Mouse (Mus musculus): Measurements from ENCODE around the gene Ebna1bp2. TPM values are rescaled to one million over a fixed set of nuclear protein-coding genes. Genes with fewer than 3 reads are reported as not detected.
A peak's percentile ranks its signal among the peaks of the same experiment; 100 is the strongest.

The Ebna1bp2 gene
- total RNA-seq (2021), result 10 to 100 TPM; 78.5 to 82.0 TPM
- polyA plus RNA-seq (2012; rRNA removed), result 6.1 and 10.3 TPM in 2 replicates
- long read RNA-seq, transcript Ebna1bp2-201 (9 exons, 2,960 nt), result major isoform, 44 of 51 reads
- long read RNA-seq, partial matches to known transcripts, result 4 of 51 reads
- long read RNA-seq, other reads (novel, unspliced or antisense), result 3 of 51 reads

GRCm38 (mm10) chr4:118620279-118620966 lies at the start of gene Ebna1bp2, which contains the start of gene Cfap57:
Gene Ebna1bp2, plus strand, starts transcription at chr4:118620799.
Gene Cfap57, minus strand, starts transcription at chr4:118620777.
- peak; percentile 92 for DNase-seq

DNA sequence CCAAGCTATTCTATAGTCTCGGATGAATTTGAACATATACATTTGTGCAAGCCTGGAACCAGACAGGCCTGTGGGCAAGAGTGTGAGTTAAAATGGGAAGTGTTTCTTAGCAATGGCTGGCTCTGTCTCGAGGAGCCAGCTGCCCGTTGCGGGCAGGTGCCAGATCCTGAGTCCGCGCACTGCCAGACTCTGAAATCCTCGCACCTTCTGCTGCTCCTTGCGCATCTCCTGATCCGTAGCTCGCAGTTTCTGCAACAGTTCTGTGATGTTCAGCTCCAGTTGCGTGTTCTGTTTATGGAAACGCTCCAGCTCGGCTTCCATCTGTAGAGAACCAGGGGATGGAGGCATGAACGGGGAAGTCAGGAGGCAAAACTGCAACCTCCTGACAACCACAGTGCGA lies 49.2 kb upstream of the Ebna1bp2 start:
- no peak for DNase-seq

GRCm38 (mm10) chr4:118576097-118576496 lies 44.5 kb upstream of the Ebna1bp2 start:
- peak; percentile 63 for DNase-seq

DNA sequence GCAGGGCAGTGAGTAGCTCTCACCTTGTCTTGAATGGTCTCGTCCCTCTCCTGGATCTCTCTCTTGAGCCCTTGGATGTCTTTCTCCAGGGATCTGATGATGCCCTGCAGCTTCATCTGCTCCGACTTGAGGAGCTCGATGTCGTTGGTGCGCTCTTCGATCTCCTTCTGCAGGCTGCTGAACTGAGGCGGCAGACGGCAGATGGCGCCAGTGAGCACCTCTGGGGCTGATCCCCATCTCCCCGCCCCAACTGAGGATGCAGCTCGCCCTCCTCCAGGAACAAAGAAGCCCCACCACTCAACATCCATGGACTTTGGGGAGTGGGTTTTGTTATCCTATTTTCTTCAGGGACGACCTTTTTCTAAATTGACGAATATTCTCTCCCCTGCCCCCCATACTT lies 41.3 kb upstream of the Ebna1bp2 start:
- peak; percentile 10 for DNase-seq

DNA sequence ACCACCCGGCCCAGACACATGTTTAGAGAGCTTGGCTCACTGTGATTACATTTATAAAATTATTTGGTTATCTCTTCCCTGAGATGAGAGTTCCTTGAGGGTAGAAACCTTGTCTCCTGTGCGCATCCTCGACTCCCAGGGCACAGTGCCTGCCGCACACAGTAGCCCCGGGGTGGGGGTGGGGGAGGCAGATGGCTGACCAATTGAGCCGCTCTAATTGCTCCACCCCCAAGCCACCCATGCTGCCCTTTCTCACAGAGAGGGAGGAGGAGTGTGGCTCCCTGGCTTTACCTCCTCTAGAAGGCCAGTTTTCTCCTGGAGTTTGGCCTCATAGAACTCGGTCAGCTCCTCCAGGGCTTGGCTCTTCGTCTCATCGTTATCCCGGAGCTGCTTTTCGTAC lies 39.1 kb upstream of the Ebna1bp2 start:
- DNase-seq, result no peak

DNA sequence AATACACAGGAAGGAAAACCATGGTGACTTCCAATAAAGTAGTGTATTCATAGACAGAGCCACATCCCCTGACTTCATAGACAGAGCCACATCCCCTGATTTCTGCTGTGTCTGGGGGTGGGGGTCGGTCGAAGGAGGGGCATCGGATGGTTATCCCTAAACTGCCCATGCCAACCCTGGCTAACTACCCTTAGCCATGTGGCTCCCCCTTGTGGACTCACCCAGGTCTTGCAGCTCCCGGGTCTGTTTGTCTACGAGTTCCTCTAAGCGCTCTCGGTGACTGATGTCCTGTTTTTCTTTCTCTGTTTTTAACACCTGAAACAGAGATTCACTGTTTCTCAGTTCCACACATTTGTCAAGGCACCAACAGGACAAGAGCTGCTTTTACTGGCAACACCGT lies 38.0 kb upstream of the Ebna1bp2 start:
- DNase-seq, result no peak

- DNase-seq, result no peak
Observed at GRCm38 (mm10) chr4:118589053-118589732, 31.4 kb upstream of the Ebna1bp2 start.

DNA sequence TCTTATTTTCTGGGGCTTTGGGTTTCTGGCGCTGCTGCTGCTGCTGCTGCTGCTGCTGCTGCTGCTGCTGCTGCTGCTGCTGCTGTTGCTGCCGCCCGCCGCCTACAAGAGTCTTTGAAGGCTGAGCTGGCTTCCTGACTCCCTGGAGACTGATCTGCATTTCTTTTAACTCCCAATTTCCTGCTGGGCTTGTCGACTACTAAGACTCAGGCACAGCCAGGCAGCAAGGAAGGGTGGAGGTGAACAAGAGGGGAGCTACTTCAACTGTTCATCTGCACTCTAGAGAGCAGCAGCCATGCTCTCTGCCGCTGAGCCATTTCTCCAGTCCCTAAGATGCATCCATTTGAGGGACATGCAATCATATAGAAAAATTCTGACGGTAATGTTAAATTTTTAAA lies 30.9 kb upstream of the Ebna1bp2 start:
- DNase-seq, result no peak

GRCm38 (mm10) chr4:118604065-118604464 lies 16.5 kb upstream of the Ebna1bp2 start:
- DNase-seq, result no peak

- no peak for DNase-seq
Observed at GRCm38 (mm10) chr4:118609836-118610235, 10.8 kb upstream of the Ebna1bp2 start.

GRCm38 (mm10) chr4:118612619-118613018 lies 8.0 kb upstream of the Ebna1bp2 start:
- peak; percentile 24 for DNase-seq

DNA sequence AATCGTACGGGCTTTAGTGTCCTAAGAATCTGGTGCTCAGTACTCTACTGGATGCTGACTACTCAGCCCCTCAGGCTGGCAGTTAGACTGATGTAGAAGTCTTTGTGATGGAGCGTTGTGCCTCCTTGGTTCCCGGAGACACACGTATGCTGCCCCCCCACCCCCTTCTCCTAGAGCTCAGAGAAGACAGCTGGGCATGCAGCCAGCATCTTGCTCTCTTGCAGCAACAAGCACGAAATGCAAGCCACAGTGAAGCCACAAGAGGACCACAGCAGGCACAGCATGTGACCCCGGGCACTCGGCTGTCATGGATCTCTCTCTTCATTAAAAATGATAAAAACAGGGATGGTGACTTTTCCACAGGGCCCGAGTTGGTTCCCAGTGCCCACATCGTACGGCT lies 5.2 kb upstream of the Ebna1bp2 start:
- DNase-seq, result no peak

GRCm38 (mm10) chr4:118620967-118621320 lies 345 bp downstream of the Ebna1bp2 start:
- no peak for DNase-seq

GRCm38 (mm10) chr4:118621781-118622180 lies 1.2 kb downstream of the Ebna1bp2 start:
- no peak for DNase-seq

DNA sequence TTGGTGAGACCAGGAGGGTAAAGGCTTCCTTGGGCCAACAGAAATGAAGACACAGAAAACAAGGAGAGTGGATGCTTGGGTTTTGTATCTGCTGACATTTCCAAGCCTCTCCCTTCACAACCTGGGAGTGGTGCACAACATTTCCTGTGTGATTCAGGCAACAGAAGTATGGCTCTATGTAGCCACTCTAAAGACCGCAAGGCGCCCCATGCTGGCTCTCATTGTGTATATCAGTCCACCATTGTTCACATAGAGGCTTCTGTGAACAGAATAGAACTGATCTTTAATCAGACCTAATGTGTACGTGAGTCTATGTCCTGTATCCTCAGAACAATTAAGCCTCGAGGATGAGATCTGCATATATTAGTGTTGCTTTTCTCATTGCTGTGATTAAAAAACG lies 9.7 kb downstream of the Ebna1bp2 start:
- DNase-seq, result no peak

DNA sequence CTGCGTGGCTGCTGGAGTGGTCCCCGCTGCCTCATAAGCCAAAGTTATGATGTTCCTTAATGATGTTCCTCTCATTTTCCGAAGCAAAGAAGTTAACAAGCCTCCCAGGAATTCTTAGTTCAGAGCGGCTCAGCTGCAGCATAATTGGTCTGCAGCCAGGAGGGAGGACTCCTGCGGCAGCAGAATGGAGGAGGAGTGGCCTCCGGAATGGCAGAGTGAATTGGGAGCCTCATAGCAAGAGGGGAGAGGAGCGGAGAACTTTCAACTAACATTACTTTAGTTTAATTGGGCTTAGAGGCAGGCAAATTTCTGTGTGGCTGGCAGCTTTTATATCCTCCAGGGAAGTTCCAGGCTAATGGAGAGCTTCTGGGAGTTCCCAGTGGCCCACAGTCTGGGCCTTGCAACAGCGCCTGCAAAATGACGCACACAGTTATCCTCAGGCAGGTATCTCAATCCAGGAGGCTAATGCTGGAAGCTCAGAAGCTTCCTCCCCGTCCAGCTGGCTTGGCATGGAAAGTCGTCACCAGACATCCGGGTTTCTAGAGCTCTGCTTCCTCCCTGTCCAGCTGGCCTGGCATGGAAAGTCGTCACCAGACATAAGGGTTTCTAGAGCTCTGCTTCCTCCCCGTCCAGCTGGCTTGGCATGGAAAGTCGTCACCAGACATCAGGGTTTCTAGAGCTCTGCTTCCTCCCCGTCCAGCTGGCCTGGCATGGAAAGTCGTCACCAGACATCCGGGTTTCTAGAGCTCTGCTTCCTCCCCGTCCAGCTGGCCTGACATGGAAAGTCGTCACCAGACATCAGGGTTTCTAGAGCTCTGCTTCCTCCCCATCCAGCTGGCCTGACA lies 22.0 kb downstream of the Ebna1bp2 start:
- DNase-seq, result no peak

GRCm38 (mm10) chr4:118645234-118645633 lies 24.6 kb downstream of the Ebna1bp2 start:
- DNase-seq, result peak; percentile 33

DNA sequence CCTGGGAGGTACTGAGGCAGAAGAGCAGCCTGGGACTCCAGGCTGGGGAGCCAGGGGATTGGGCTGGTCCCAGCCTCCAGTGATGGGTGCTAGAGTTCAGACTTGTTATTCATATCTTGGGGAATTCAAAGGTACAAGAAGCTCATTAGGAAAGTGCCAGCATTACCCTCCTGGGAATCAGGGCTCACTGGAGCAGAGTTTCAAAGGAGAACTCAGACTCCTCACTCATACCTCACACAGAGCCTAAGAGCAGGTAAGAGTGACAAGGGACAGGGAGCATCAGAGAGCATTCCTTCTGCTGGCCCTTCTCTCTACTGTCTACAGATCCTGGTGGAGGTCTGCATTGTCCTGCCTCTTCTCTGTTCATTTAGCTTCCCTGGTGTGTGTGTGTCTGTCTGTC lies 38.1 kb downstream of the Ebna1bp2 start, which contains the start of gene Olfr62:
Gene Olfr62 (plus strand): TSS at position 301 of the 400 bp plus-strand sequence.
- no peak for DNase-seq

All from adrenal gland, adult 2 months (tissue).